Comparison of ENCODE assay signal across 12 mouse cellular contexts in genomic region chr8:82843697-82844096, GRCm38 (mm10).
"Had no signal": no experiment of that assay in that cellular context is flagged by ENCODE, and none has a peak within 500 bp of the region (broad histone marks: within the 10 kb centered on the region; RNA-seq: fewer than 3 reads in every experiment).

No protein-coding gene starts in this region.

- H3K27me3 ChIP-seq: limb, embryonic 13.5 days; liver, embryonic 15.5 days; lung, embryonic 15.5 days; neural tube, embryonic 12.5 days had no signal

- H3K4me1 ChIP-seq: limb, embryonic 13.5 days; midbrain, embryonic 10.5 days; neural tube, embryonic 12.5 days had no signal

- H3K4me2 ChIP-seq: limb, embryonic 13.5 days; liver, embryonic 11.5 days; liver, embryonic 15.5 days; lung, embryonic 15.5 days; neural tube, embryonic 12.5 days had no signal

- H3K9me3 ChIP-seq: limb, embryonic 13.5 days; liver, embryonic 15.5 days; lung, embryonic 15.5 days; midbrain, embryonic 10.5 days; neural tube, embryonic 12.5 days had no signal

- H3K36me3 ChIP-seq: limb, embryonic 13.5 days; liver, embryonic 15.5 days; lung, embryonic 15.5 days; midbrain, embryonic 10.5 days; neural tube, embryonic 12.5 days had no signal

- H3K27ac ChIP-seq: limb, embryonic 13.5 days; liver, embryonic 15.5 days; lung, embryonic 15.5 days; midbrain, embryonic 10.5 days; neural tube, embryonic 12.5 days had no signal

- H3K9ac ChIP-seq: limb, embryonic 13.5 days; liver, embryonic 15.5 days; lung, embryonic 15.5 days; neural tube, embryonic 12.5 days had no signal

- DNase-seq: kidney, adult 8-10 months; kidney, postnatal 25 days; lung, postnatal 14 days; midbrain, embryonic 14.5 days; thymus, adult 18-20 months; thymus, postnatal 14 days had no signal

- H3K4me3 ChIP-seq: limb, embryonic 13.5 days; liver, embryonic 15.5 days; lung, embryonic 15.5 days; midbrain, embryonic 10.5 days; neural tube, embryonic 12.5 days had no signal
